Mouse (Mus musculus): ENCODE measurements around the gene Fam126b. TPM values are rescaled to one million over a fixed set of nuclear protein-coding genes. Genes with fewer than 3 reads are reported as not detected.

Fam126b gene
- polyA plus RNA-seq, 1 experiment from 2014 or later = 9.2 TPM

DNA sequence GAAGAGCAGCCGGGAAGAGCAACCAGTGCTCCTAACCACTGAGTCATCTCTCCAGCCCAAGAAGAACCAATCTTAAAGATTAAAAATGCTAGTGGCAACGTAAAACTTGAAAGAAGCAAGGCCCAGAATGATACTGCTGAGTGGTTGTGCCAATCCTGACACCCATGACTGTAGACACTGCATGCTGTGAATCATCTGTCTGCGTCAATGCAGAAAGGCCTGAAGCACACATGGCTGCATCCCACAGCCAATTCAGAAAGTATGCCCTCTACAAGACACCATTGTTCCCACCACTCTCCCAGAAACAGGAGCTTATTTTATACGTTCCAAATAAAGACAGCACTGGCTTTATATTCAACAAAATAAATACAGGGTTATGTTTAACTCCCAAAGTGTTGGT is 103.5 kb downstream of the Fam126b start:
- H3K36me3 ChIP-seq = peaks cover 79% of the 10 kb centered on the region
- H3K4me2 ChIP-seq = no peak overlapping the region
- H3K27ac ChIP-seq = no peak overlapping the region
- ATAC-seq (ENCODE audit: insufficient number of reproducible peaks, insufficient read depth, low FRiP score, low TSS enrichment, low read depth) = no peak
- H3K9me3 ChIP-seq = no peaks in the 10 kb centered on the region
- no peak overlapping the region for H3K9ac ChIP-seq
- H3K27me3 ChIP-seq = no peaks in the 10 kb centered on the region
- no peak overlapping the region for H3K4me3 ChIP-seq
- no peaks in the 10 kb centered on the region for H3K4me1 ChIP-seq
- WGBS = 91% methylated on average over 4 of the region's 4 CpGs

- WGBS = 94% methylated on average over 8 of the region's 8 CpGs
- Histone ChIP-seq H3K9ac (no peak overlapping the region), H3K4me1 (no peaks in the 10 kb centered on the region), H3K4me3 (no peak overlapping the region), H3K27me3 (no peaks in the 10 kb centered on the region), H3K27ac (no peak overlapping the region), H3K9me3 (no peaks in the 10 kb centered on the region), H3K4me2 (no peak overlapping the region), H3K36me3 (peaks cover 79% of the 10 kb centered on the region)
- ATAC-seq (ENCODE audit: insufficient number of reproducible peaks, insufficient read depth, low FRiP score, low TSS enrichment, low read depth) = no peak
Measured at GRCm38 (mm10) chr1:58475662-58476061, 110.5 kb downstream of the Fam126b start.

Other genes starting within 250 kb of the Fam126b start
- 344 and 384 TPM in 2 replicates for gene Bzw1, start 193.4 kb downstream of the Fam126b start, polyA plus RNA-seq (2015; fragmentation: Nextera tagmentation; extraction: Ambion mirVana)
- 236 and 274 TPM in 2 replicates for gene Clk1, start 162.3 kb downstream of the Fam126b start, polyA plus RNA-seq (2015; fragmentation: Nextera tagmentation; extraction: Ambion mirVana)
- gene Nif3l1, start 141.2 kb downstream of the Fam126b start, polyA plus RNA-seq (2015; fragmentation: Nextera tagmentation; extraction: Ambion mirVana) = 51.6 and 52.9 TPM in 2 replicates
- gene Ppil3, start 140.8 kb downstream of the Fam126b start, polyA plus RNA-seq (2015; fragmentation: Nextera tagmentation; extraction: Ambion mirVana) = 55.7 and 66.1 TPM in 2 replicates
- gene Orc2, start 81.2 kb downstream of the Fam126b start, polyA plus RNA-seq (2015; fragmentation: Nextera tagmentation; extraction: Ambion mirVana) = 34.9 and 36.5 TPM in 2 replicates
- gene Ndufb3, start 61 bp upstream of the Fam126b start, polyA plus RNA-seq (2015; fragmentation: Nextera tagmentation; extraction: Ambion mirVana) = 175 and 176 TPM in 2 replicates
- gene Als2cr12, start 109.7 kb upstream of the Fam126b start, polyA plus RNA-seq (2015; fragmentation: Nextera tagmentation; extraction: Ambion mirVana) = not detected in 2 replicates
- 39.0 and 44.4 TPM in 2 replicates for gene Cflar, start 125.2 kb upstream of the Fam126b start, polyA plus RNA-seq (2015; fragmentation: Nextera tagmentation; extraction: Ambion mirVana)
- 31.2 and 35.5 TPM in 2 replicates for gene Casp8, start 209.1 kb upstream of the Fam126b start, polyA plus RNA-seq (2015; fragmentation: Nextera tagmentation; extraction: Ambion mirVana)